Mouse (Mus musculus) kidney, adult 11 months (tissue): Measurements from ENCODE around the gene Ppfibp2.

Source experiments
- DNase-seq: peaks from one replicate; pipeline ENCODE4 v3.0.0; 2022

Ppfibp2 gene

DNA sequence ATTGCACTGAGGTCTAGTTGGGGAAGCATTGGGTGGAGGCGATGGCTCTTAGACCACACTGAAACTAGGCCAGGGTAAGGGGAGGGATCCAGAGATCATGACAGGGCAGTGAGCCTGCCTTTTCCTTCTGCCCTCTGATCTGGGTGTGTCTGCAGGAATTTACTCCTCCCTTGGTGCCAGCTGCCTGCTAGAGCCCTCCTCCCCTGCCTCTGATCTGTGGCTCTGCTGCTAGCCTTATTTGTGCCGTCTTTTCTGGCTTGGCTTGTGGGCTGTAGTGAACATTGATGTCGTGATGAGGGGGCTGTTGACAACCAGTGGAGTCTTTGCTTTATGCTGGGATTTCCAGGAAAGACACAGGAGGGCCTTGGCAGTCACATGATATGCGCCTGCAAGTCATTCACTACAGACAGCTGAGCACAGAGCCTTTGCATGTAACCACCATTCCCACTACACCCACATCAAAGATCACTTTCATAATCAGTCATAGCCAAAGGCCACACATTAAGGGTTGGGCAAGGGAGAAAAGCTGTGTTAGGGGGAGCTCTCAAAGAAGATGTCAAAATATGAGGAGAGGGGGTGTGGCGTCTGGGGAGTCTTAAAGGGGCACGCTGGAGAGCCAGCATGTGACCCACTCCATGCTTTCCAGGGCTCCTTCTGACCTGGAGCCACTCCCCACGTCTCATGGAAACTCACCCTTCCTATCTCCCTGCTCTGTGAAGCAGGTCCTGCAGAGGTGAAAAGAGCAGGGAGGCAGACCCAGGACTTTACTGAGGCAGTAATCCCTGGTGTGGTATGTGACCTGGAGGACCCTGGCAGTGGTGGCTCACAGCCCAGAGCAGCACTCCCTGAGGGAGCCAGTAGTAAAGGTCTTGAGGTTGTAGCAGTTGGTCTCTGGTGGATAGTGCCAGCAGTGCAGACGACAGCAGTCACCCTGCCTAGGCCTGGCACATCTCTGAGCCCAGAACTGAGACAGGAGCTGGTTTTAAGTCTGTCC is 69.4 kb downstream of the Ppfibp2 start:
- DNase-seq: peak; percentile 74

- no peak for DNase-seq
These were observed 70.2 kb downstream of the Ppfibp2 start for GRCm38 (mm10) chr7:107665221-107665585.

- DNase-seq: no peak
These were observed 70.7 kb downstream of the Ppfibp2 start for GRCm38 (mm10) chr7:107665586-107666261.

GRCm38 (mm10) chr7:107666262-107666902 is 71.4 kb downstream of the Ppfibp2 start:
- DNase-seq: no peak

GRCm38 (mm10) chr7:107668514-107668913 is 73.5 kb downstream of the Ppfibp2 start:
- no peak for DNase-seq

GRCm38 (mm10) chr7:107675224-107675623 is 80.2 kb downstream of the Ppfibp2 start:
- no peak for DNase-seq

GRCm38 (mm10) chr7:107680151-107680852 is 85.3 kb downstream of the Ppfibp2 start:
- DNase-seq: no peak

DNA sequence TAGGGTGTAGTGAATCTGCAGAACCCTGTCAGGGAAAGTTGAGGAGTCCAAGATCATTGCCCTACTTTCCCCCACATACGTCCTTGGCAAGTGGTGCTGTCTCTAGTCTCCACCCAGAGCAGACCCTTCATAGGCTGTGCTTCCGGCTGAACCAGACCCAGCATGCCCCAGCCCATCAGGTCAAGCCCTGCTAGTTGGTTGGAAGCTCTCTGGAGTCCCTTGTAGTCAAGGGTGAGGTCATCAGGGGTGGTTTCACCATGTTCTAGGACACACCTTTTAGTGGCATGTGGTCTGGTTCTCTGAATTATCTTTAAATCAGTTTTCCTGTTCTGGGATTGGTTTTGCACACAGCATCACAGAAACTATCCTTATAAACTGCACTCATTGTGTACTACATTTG is 86.3 kb downstream of the Ppfibp2 start:
- DNase-seq: no peak

DNA sequence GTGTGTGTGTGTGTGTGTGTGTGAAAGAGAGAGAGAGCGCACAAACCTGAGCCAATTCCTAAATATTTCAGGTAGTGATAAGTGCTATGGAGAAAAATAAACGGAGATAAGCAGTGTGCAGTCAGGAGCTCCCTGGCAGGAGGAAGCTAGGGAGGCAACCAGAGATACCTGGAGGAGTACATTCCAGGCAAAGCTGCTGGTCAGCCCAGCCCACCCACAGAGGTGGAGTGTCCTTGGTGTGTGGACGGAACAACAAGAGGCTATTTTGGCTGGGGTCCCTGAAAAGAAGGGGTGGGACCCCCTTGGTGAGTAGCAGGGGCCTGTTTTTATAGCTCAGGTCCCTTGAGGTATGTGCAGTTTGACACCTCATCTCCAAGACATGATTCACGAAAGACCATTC is 88.2 kb downstream of the Ppfibp2 start:
- DNase-seq: no peak

DNA sequence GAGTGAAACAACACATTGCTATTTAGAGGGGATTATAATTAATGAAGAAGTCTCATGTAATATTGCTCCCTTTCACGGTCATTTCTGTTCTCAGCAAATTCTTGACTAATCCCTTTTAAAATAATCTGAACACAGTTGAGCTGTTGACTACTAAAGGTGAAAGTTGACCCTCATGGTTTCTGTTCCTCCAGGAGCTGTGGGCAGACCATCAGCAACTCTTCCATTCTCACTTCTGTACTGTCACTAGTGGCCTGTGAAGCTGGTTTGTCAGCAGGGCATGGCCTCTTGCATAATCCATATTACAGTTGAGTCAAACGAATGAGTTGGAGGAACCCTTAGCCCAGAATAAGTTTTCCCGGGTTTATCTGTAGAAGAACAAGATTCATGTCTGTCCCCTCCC is 88.6 kb downstream of the Ppfibp2 start:
- no peak for DNase-seq

GRCm38 (mm10) chr7:107685238-107685954 is 90.4 kb downstream of the Ppfibp2 start:
- DNase-seq: no peak

- DNase-seq: no peak
These were observed 90.9 kb downstream of the Ppfibp2 start for GRCm38 (mm10) chr7:107685955-107686285.

- no peak for DNase-seq
These were observed 92.4 kb downstream of the Ppfibp2 start for GRCm38 (mm10) chr7:107687412-107687811.

DNA sequence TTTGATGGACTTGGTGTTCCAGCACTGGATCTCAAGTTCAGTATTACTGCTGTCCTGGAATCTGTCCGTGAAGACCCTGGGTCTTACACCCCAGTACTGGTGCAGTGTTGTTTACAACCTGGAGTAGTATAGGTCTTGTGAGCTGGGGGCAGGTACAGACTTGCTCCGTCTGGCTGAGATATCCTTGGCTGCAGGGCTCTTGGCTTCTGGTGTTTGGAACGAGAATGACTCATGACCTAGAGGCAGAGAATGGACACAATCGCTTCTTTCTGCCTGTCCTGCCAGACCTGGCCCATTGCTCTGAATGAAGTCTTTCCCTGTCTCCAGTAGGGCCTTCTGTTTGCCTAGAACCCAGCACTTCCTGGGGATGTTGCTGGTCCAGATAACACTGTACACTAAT is 93.0 kb downstream of the Ppfibp2 start:
- no peak for DNase-seq

- DNase-seq: no peak
These were observed 95.6 kb downstream of the Ppfibp2 start for GRCm38 (mm10) chr7:107690426-107691221.

GRCm38 (mm10) chr7:107691493-107691892 is 96.5 kb downstream of the Ppfibp2 start:
- no peak for DNase-seq

DNA sequence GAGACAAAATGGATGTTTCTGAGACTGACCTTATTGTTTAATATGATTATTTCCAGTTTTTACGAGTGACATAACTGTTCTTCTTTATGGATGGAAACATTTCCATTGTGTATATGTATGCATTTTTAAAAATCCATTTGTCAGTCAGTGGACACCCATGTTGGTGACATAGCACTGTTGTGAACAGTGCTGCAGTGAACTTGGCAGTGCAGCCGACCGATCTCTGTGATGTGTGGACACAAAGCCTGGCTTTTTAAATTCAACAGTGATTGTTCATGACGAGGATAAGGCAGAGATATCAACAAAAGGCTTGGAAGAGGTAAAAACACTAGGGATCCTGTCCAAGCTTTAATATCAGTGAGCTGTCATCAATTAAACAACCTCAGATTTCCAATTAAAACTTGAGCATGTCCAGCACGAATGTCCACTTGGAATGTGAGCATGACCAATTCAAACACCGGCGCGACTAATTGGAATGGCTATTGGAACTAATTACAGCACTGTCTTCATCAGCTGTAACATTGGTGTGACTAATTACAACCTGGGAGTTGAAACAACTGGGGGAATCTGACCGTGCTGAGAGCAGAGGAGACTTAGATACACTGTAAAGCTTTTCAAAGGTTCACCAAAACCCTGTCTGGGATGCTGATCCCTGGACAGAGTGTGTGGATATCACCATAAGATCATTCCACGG is 99.4 kb downstream of the Ppfibp2 start:
- DNase-seq: no peak

GRCm38 (mm10) chr7:107697066-107697465 is 102.1 kb downstream of the Ppfibp2 start:
- no peak for DNase-seq

- DNase-seq: peak; percentile 14
These were observed 104.9 kb downstream of the Ppfibp2 start for GRCm38 (mm10) chr7:107699926-107700325.

DNA sequence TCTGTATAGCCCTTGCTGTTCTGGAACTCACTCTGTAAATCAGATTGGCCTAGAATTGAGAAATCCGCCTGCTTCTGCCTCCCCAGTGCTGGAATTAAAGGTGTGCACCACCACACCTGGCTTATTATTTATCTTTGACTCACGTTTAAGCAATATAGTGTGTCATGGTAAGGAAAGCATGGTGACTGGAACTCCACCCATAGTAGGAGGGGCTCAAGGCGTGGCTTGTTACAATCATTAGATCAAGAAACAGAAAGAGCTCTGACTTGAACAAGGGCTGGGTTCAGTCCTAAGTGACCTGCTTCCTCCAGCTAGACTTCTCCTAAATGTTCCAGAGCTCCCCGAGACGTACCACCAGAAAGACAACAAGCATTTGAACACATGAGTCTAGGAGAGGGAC is 105.6 kb downstream of the Ppfibp2 start:
- DNase-seq: no peak
